Mouse (Mus musculus) kidney, adult 2 months (tissue): ENCODE measurements at regions not wholly inside any gene's neighbourhood (a gene's known extent, or its start where the extent isn't known, plus 50 kb on each side); places are given as distances from the start of the nearest gene placed in this dataset.

ENCODE experiments used
- DNase-seq: peaks from one replicate; pipeline ENCODE4 v3.0.0; 2021
- H3K27ac ChIP-seq: fragments of 200-500 bp; 2 replicates; pipeline ENCODE4 v1.5.1; 2012; ENCODE audit warnings: low read depth, low read length, control low read depth, inconsistent platforms; ENCODE audit not compliant: insufficient read depth
- H3K27me3 ChIP-seq: fragments of 200-500 bp; replicated peaks from 2 replicates; pipeline ENCODE4 v1.6.1; 2012; ENCODE audit warnings: mild to moderate bottlenecking, moderate library complexity, low read length, inconsistent platforms; ENCODE audit not compliant: control insufficient read depth, insufficient read depth
- H3K36me3 ChIP-seq: fragments of 200-500 bp; 2 replicates; pipeline ENCODE4 v1.6.1; 2012; ENCODE audit warnings: mild to moderate bottlenecking, moderate library complexity, low read length, inconsistent platforms; ENCODE audit not compliant: control insufficient read depth, insufficient read depth
- H3K4me1 ChIP-seq: fragments of 200-500 bp; 2 replicates; pipeline ENCODE4 v1.6.1; 2011; ENCODE audit warnings: low read length; ENCODE audit not compliant: control insufficient read depth, insufficient read depth
- H3K4me3 ChIP-seq: fragments of 200-500 bp; 2 replicates; pipeline ENCODE4 v1.5.1; 2011; ENCODE audit warnings: mild to moderate bottlenecking, low read depth, low read length, control low read depth; ENCODE audit not compliant: insufficient read depth
- CTCF ChIP-seq: fragments of 200-500 bp; conservative IDR thresholded peaks from 2 replicates; pipeline ENCODE4 v1.5.1; 2011; ENCODE audit warnings: low read depth, mild to moderate bottlenecking, control low read depth, low read length, moderate library complexity, mixed read lengths; ENCODE audit not compliant: insufficient read depth, insufficient read length
- POLR2A ChIP-seq: fragments of 200-500 bp; IDR thresholded peaks from one replicate; pipeline ENCODE4 v1.6.1; 2011; ENCODE audit warnings: low read depth, low read length, control low read depth
- WGBS: fragments of 180-500 bp; shearing (Covaris S2); methylation state at CpG from one replicate; pipeline ENCODE4 v1.1.7; 2018; 5-methylcytosine and 5-hydroxymethylcytosine counted together

DNA sequence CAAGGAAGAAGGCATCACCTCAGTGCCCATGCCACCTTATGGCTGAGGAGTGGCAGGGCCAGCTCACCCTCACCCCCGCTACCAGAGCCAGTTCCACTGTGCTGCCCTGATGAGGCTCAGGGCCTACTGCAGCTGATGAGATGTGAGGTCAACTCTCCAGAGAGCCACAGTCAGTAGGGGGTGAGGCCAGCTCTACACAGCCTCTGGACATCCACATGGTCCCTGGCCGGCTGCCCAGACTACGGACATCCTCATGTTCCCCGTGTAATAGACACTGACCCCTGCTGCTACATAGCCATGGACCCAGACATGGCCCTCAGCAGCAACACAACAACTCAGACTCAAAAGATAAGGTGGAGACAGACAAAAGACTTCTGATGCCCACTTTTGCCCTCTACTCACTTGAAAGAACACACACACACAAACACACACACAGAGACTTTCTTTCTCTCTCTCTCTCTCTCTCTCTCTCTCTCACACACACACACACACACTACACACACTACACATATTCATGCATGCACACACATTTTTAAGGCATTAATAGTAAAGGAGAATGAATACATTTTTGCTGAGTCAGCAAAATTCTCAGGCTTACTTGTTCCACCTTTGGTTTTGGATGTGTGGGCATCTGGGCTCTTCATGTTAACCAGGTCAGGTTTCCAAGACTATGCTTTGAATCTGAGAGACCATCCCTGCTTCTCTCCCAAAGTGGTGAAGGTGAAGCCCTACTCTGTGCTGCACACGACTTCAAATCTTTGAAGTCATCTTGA lies 604.4 kb upstream of the Nrp1 start:
- Histone ChIP-seq H3K4me1 (0 out of 2 replicates have a peak, but pooled peaks cover 3% of the 10 kb centered on the region), H3K36me3 (no peaks in the 10 kb centered on the region), H3K27ac (no peak overlapping the region), H3K27me3 (no peaks in the 10 kb centered on the region), H3K4me3 (no peak overlapping the region)
- DNase-seq = peak; percentile 44
- WGBS = 78% methylated on average over 5 of the region's 5 CpGs
- TF ChIP-seq CTCF (no peak), POLR2A (no peak)

DNA sequence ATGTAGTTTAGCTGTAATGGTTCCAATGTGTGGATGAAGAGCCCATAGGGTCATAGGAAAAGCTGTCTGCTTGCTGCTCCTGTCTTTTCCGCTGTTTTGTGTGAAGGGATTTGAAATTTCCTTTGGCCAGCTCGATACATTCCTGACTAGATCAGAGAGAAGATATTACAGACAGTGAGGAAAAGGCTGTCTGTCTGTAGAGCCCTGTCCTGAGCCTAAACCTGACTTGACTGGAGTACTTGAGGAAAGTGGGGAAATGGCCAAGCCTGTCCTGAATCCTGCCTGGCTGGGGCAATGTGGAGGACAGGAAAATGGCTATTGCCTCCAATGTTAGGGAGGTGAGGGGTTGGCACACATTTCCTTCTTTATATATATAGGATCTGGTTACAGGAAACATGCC lies 601.0 kb upstream of the Nrp1 start:
- WGBS = 59% methylated on average over 2 of the region's 2 CpGs
- no peaks in the 10 kb centered on the region for H3K27me3 ChIP-seq
- peak; percentile 72 for DNase-seq
- H3K27ac ChIP-seq = no peak overlapping the region
- H3K4me3 ChIP-seq = no peak overlapping the region
- TF ChIP-seq POLR2A (no peak), CTCF (no peak)
- 0 out of 2 replicates have a peak, but pooled peaks cover 3% of the 10 kb centered on the region for H3K4me1 ChIP-seq
- H3K36me3 ChIP-seq = no peaks in the 10 kb centered on the region

DNA sequence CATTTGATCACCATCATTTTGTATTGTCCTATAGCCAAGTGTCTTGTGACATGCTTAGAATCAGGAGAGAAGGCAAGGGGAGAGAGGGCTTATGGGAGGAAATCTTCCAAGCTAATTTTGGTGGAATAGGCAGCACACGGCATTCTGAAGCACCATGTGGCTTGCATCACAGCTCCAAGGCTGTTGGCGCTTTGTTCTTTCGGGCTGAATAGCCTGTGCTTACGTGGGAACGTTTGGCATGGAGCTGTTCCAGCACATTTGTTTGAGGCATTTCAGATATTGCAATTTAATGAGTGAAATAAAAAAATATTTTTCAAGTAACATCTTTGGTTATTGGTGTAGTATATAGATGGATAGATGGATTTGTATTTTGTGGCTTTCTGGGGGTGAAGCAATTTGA lies 598.5 kb upstream of the Nrp1 start:
- Histone ChIP-seq H3K27me3 (no peaks in the 10 kb centered on the region), H3K27ac (no peak overlapping the region), H3K4me3 (no peak overlapping the region), H3K4me1 (0 out of 2 replicates have a peak, but pooled peaks cover 3% of the 10 kb centered on the region), H3K36me3 (no peaks in the 10 kb centered on the region)
- DNase-seq = no peak
- WGBS = 80% methylated on average over 5 of the region's 5 CpGs
- TF ChIP-seq POLR2A (no peak), CTCF (no peak)

DNA sequence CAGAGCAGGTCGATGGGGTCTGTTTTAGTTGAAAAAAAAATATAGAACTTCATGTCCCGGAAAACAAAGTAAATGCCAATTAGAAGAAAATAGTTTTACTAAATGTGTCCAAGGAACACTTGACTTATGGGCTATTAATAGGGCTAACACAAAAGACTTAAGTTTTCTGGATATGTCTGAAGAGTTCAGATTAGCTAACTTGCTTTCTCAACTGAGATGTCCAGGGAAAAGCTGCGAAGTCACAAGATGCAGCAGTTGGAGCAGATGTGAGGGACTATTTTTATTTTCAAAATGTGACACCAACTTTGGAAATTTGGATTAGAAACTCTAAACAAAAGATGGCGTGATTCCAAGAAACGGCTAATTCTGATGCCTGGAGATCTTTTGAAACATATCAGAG lies 593.2 kb upstream of the Nrp1 start:
- peak; percentile 11 for DNase-seq
- no peak overlapping the region for H3K27ac ChIP-seq
- H3K27me3 ChIP-seq = no peaks in the 10 kb centered on the region
- TF ChIP-seq POLR2A (no peak), CTCF (no peak)
- H3K36me3 ChIP-seq = no peaks in the 10 kb centered on the region
- 72% methylated on average over 5 of the region's 5 CpGs for WGBS
- H3K4me3 ChIP-seq = no peak overlapping the region
- H3K4me1 ChIP-seq = no peaks in the 10 kb centered on the region

DNA sequence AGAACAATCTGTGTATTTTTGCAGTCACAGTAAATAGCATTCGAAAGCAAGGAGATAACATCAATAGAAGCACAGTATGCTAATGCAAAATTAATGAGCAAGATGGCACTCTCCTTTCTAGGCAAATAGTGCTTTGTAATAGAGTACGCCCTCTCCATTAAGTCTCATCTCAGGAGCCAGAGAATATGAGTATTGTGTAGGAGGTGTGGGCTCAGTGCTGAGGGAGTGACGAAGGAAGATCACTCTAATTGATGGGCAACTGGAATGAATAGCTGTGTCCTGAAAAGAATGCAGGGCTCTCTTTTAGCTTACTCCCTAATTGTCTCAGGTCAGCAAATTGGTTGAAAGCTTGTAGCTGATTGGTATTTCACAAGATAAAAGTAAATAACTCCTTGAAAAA lies 590.1 kb upstream of the Nrp1 start:
- Histone ChIP-seq H3K4me1 (no peaks in the 10 kb centered on the region), H3K27me3 (no peaks in the 10 kb centered on the region), H3K4me3 (no peak overlapping the region), H3K27ac (no peak overlapping the region), H3K36me3 (no peaks in the 10 kb centered on the region)
- 85% methylated on average over 3 of the region's 3 CpGs for WGBS
- TF ChIP-seq POLR2A (no peak), CTCF (no peak)
- no peak for DNase-seq

DNA sequence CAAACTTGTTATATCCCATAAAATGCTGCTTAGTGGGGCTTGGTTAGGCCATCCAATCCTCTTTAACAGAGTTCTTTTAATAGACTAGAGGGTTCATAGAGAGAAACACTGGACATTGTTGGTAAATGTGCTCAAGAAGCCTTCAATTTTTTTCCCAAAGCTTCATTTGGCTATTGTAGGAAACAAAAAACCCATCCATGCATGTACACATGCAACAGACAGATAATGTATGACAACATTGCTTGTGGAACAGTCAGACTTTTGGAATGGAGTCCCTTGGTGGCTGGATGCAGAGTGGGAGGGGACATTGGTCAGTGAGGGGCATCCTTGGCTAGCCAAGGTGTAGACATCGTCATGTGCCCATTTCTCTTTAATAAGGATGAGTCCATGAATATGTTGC lies 588.8 kb upstream of the Nrp1 start:
- no peak overlapping the region for H3K4me3 ChIP-seq
- 100% methylated on average over 1 of the region's 1 CpGs for WGBS
- no peaks in the 10 kb centered on the region for H3K27me3 ChIP-seq
- no peaks in the 10 kb centered on the region for H3K36me3 ChIP-seq
- H3K27ac ChIP-seq = no peak overlapping the region
- TF ChIP-seq POLR2A (no peak), CTCF (no peak)
- H3K4me1 ChIP-seq = no peaks in the 10 kb centered on the region
- no peak for DNase-seq

DNA sequence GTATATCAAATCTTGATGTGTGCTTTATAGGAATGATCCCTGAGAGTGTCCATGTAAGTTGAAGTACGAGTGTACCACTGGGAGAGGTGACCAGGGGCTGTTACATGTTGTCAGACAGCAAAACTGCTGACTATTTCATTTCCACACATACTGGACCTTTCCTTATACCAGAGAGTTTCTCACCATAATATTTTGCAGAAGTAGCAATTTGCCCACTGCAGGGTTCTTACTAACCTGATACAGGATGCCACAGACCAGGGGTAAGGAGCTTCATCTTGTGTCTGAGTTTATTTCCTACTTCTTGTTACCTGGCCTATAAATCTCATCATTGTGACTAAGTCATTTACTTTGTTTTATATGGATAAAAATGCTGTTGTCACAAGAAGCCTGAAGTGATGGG lies 586.6 kb upstream of the Nrp1 start:
- Histone ChIP-seq H3K27me3 (no peaks in the 10 kb centered on the region), H3K4me3 (no peak overlapping the region), H3K4me1 (no peaks in the 10 kb centered on the region), H3K36me3 (no peaks in the 10 kb centered on the region), H3K27ac (no peak overlapping the region)
- no peak for TF ChIP-seq CTCF
- TF ChIP-seq POLR2A = no peak
- WGBS = 91% methylated on average over 1 of the region's 1 CpGs
- no peak for DNase-seq
